24 mouse cellular contexts compared by ENCODE assay signal in the genomic region with DNA sequence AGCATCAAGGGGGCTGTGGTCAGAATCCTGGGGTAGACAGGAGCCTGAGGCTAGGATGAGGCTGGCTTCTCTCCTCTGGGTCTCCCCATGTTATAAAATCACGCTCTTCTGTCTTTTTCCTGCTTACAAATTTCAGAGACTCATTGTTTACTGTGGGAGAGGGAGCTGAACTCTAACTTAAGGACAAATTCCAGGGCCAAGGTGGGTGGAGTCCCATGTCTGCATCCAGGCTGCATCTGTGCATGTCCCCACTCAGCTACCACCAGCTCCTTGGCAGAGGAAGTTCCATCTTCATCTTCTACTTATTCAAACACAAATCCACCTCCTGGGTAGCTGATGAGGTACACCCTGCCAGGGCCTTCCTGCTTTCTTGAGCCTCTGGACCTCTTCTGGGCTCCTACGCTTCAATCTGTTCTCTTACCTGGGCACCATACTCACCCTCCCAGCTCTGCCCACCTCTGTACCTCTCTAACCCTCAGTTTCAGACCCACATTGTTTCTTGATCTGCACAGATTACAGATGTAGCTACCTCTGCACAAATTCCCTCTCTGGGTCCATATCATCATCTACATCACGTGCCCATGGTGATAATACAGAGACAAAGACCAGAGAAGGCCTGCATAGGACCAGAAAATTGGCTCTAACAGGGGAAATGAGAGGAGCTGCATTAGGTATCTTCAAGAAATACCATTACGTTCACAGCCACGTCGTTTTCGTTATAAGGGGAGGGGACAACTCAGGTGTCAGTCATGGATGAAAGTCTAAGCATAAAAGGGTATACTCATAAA. TPM values are rescaled to one million over a fixed set of nuclear protein-coding genes. Genes with fewer than 3 reads are reported as not detected.
DNase-seq lines count a peak whose midpoint lies in the region; ATAC-seq and TF ChIP-seq lines count a peak whose summit lies in the region.
"Had no signal": no experiment of that assay in that cellular context is flagged by ENCODE, and none has a peak within 500 bp of the region (broad histone marks: within the 10 kb centered on the region; RNA-seq: fewer than 3 reads in every experiment).

No protein-coding gene starts in this region.

- peaks cover 74% of the 10 kb centered on the region for H3K79me2 ChIP-seq in liver, adult 2 months (ENCODE audit: control insufficient read depth, insufficient read depth, low read length)

- H3K27ac ChIP-seq in forebrain, embryonic 13.5 days, result no peak overlapping the region
- no peak overlapping the region for H3K27ac ChIP-seq in forebrain, embryonic 11.5 days (ENCODE audit: low read depth, low read length)
- 0 out of 2 replicates have a peak overlapping the region, but pooled peaks have one; percentile 14 for H3K27ac ChIP-seq in layer of hippocampus, adult 2 months
- H3K27ac ChIP-seq in liver, adult 2 months (replicated peaks; ENCODE audit: insufficient read depth, low read depth, low read length), result 0 out of 2 replicates have a peak overlapping the region, but pooled peaks have one; percentile 13
- peak overlapping the region; percentile 98 for H3K27ac ChIP-seq in liver, embryonic 16.5 days (ENCODE audit: low read length)
- H3K27ac ChIP-seq in thymus, adult 2 months (ENCODE audit: control insufficient read depth, insufficient read depth, low read length), result no peak overlapping the region
- H3K27ac ChIP-seq: embryonic facial prominence, embryonic 10.5 days; heart, embryonic 15.5 days; neural tube, embryonic 13.5 days had no signal

- H3K9me3 ChIP-seq in forebrain, embryonic 13.5 days (replicated peaks), result no peaks in the 10 kb centered on the region
- H3K9me3 ChIP-seq in forebrain, embryonic 11.5 days (ENCODE audit: control insufficient read depth, low read length), result no peaks in the 10 kb centered on the region
- no peaks in the 10 kb centered on the region for H3K9me3 ChIP-seq in liver, embryonic 16.5 days (replicated peaks; ENCODE audit: control insufficient read depth, low read length)
- H3K9me3 ChIP-seq: embryonic facial prominence, embryonic 10.5 days; heart, embryonic 15.5 days; neural tube, embryonic 13.5 days had no signal

- no peak for DNase-seq in forebrain, embryonic 11.5 days (ENCODE audit: low spot score)
- no peak for DNase-seq in layer of hippocampus, adult 2 months (ENCODE audit: low spot score in 2 of 2)
- no peak for DNase-seq in layer of hippocampus, adult 9-11 months
- DNase-seq in liver, adult 2 months (ENCODE audit: extremely low read depth, low read depth, low spot score), result peak; percentile 71
- DNase-seq in thymus, adult 2 months, result no peak
- DNase-seq: adrenal gland, postnatal 36 days; cerebellum, adult 9-11 months; left cerebral cortex, postnatal 4 days; lung, adult 18-20 months; retina, postnatal 1 day; right cerebral cortex, postnatal 25 days; spleen, adult 18-20 months; thymus, postnatal 14 days had no signal

- H3K27me3 ChIP-seq in forebrain, embryonic 13.5 days, result no peaks in the 10 kb centered on the region
- H3K27me3 ChIP-seq in forebrain, embryonic 11.5 days (ENCODE audit: control insufficient read depth, insufficient read depth, low read length), result no peaks in the 10 kb centered on the region
- no peaks in the 10 kb centered on the region for H3K27me3 ChIP-seq in liver, adult 2 months (ENCODE audit: control insufficient read depth, insufficient read depth, low read length)
- no peaks in the 10 kb centered on the region for H3K27me3 ChIP-seq in liver, embryonic 16.5 days (ENCODE audit: control insufficient read depth, insufficient read depth, low read depth, low read length)
- H3K27me3 ChIP-seq in thymus, adult 2 months (ENCODE audit: control insufficient read depth, insufficient read depth, low read length), result no peaks in the 10 kb centered on the region
- H3K27me3 ChIP-seq: heart, embryonic 15.5 days; neural tube, embryonic 13.5 days had no signal

- H3K36me3 ChIP-seq in forebrain, embryonic 13.5 days (ENCODE audit: poor library complexity, severe bottlenecking), result 0 out of 2 replicates have a peak, but pooled peaks cover 3% of the 10 kb centered on the region
- no peaks in the 10 kb centered on the region for H3K36me3 ChIP-seq in forebrain, embryonic 11.5 days (ENCODE audit: control insufficient read depth, insufficient read depth, low read length)
- H3K36me3 ChIP-seq in liver, adult 2 months (ENCODE audit: control insufficient read depth, insufficient read depth, low read length), result no peaks in the 10 kb centered on the region
- no peaks in the 10 kb centered on the region; the same call in 1 of the 2 replicates for H3K36me3 ChIP-seq in liver, embryonic 16.5 days (ENCODE audit: control insufficient read depth, insufficient read depth)
- H3K36me3 ChIP-seq in thymus, adult 2 months (ENCODE audit: control insufficient read depth, insufficient read depth, low read length), result no peaks in the 10 kb centered on the region
- H3K36me3 ChIP-seq: embryonic facial prominence, embryonic 10.5 days; heart, embryonic 15.5 days had no signal

- WGBS in forebrain, embryonic 13.5 days, result 93% methylated on average over 7 of the region's 7 CpGs
- 96% methylated on average over 7 of the region's 7 CpGs for WGBS in forebrain, embryonic 11.5 days
- WGBS in liver, adult 2 months, result 79% methylated on average over 7 of the region's 7 CpGs
- WGBS in liver, embryonic 16.5 days (ENCODE audit: insufficient replicate concordance), result 77% methylated on average over 7 of the region's 7 CpGs
- whole genome bisulfite sequencing in thymus, adult 2 months, result 92% methylated on average over 7 of the region's 7 CpGs

- no peak overlapping the region for H3K4me2 ChIP-seq in forebrain, embryonic 13.5 days
- no peak overlapping the region for H3K4me2 ChIP-seq in forebrain, embryonic 11.5 days (ENCODE audit: low read depth, low read length, severe bottlenecking)
- peak overlapping the region; percentile 69 for H3K4me2 ChIP-seq in liver, embryonic 16.5 days (ENCODE audit: low read depth, low read length)
- H3K4me2 ChIP-seq: neural tube, embryonic 13.5 days had no signal

- H3K9ac ChIP-seq in forebrain, embryonic 13.5 days, result 0 out of 2 replicates have a peak overlapping the region, but pooled peaks have one; percentile 16
- H3K9ac ChIP-seq in forebrain, embryonic 11.5 days (ENCODE audit: low read length), result no peak overlapping the region
- no peak overlapping the region for H3K9ac ChIP-seq in liver, adult 2 months (ENCODE audit: low read depth, low read length)
- H3K9ac ChIP-seq in liver, embryonic 16.5 days (ENCODE audit: low read depth, low read length), result peak overlapping the region; percentile 65
- H3K9ac ChIP-seq: heart, embryonic 15.5 days; neural tube, embryonic 13.5 days had no signal

- no peak for TF ChIP-seq POLR2A in liver, adult 2 months (IDR thresholded peaks at IDR 0.05; ENCODE audit: extremely low read depth, insufficient read depth, low read length)
- no peak for TF ChIP-seq POLR2A in thymus, adult 2 months (IDR thresholded peaks at IDR 0.05; ENCODE audit: control insufficient read depth, extremely low read depth, insufficient read depth, low read length, poor library complexity)

- no peak overlapping the region for H3K4me3 ChIP-seq in forebrain, embryonic 13.5 days
- H3K4me3 ChIP-seq in forebrain, embryonic 11.5 days (ENCODE audit: low read depth, low read length), result no peak overlapping the region
- no peak overlapping the region for H3K4me3 ChIP-seq in layer of hippocampus, adult 2 months
- no peak overlapping the region for H3K4me3 ChIP-seq in liver, adult 2 months (ENCODE audit: insufficient read depth, low read depth, low read length)
- peak overlapping the region; percentile 40; the same call in 1 of the 2 replicates for H3K4me3 ChIP-seq in liver, embryonic 16.5 days (ENCODE audit: low read depth, low read length)
- no peak overlapping the region for H3K4me3 ChIP-seq in thymus, adult 2 months (ENCODE audit: control insufficient read depth, insufficient read depth, low read length)
- H3K4me3 ChIP-seq: embryonic facial prominence, embryonic 10.5 days; heart, embryonic 15.5 days; myocyte; neural tube, embryonic 13.5 days had no signal

- ATAC-seq in forebrain, embryonic 13.5 days, result no peak
- no peak for ATAC-seq in forebrain, embryonic 11.5 days (replicated peaks; ENCODE audit: low FRiP score)
- ATAC-seq in liver, embryonic 16.5 days (ENCODE audit: low read depth), result no peak
- ATAC-seq: CD4-positive, CD25-positive, alpha-beta regulatory T cell, adult 4 months; forebrain, embryonic 14.5 days; intestine, postnatal 0 days; midbrain, embryonic 16.5 days had no signal

- no peak for TF ChIP-seq CTCF in layer of hippocampus, adult 2 months (conservative IDR thresholded peaks at IDR 0.05)
- no peak for TF ChIP-seq CTCF in liver, adult 2 months (IDR thresholded peaks at IDR 0.05; ENCODE audit: low read depth, low read length)
- TF ChIP-seq CTCF in thymus, adult 2 months (IDR thresholded peaks at IDR 0.05; ENCODE audit: borderline replicate concordance, control insufficient read depth, extremely low read depth, insufficient read depth, low read length, poor library complexity), result no peak

- H3K4me1 ChIP-seq in forebrain, embryonic 13.5 days, result peaks cover 3% of the 10 kb centered on the region; the same call in 1 of the 2 replicates
- no peaks in the 10 kb centered on the region for H3K4me1 ChIP-seq in forebrain, embryonic 11.5 days (replicated peaks; ENCODE audit: control insufficient read depth, insufficient read depth, low read length)
- H3K4me1 ChIP-seq in liver, adult 2 months (ENCODE audit: control insufficient read depth, insufficient read depth, low read length), result peaks cover 25% of the 10 kb centered on the region
- H3K4me1 ChIP-seq in liver, embryonic 16.5 days (ENCODE audit: control insufficient read depth, low read depth, low read length), result peaks cover 94% of the 10 kb centered on the region
- no peaks in the 10 kb centered on the region for H3K4me1 ChIP-seq in thymus, adult 2 months (replicated peaks; ENCODE audit: control insufficient read depth, insufficient read depth, low read length)

RNA-seq across cellular contexts. Expression of a gene that starts 13.4 kb away (rescaled TPM):
- polyA plus RNA-seq in forebrain, embryonic 13.5 days (2015; fragmentation: Nextera tagmentation; extraction: Ambion mirVana), result 10.2 and 11.7 TPM in 2 replicates
- 16.9 and 18.5 TPM in 2 replicates for polyA plus RNA-seq in forebrain, embryonic 11.5 days (2014; fragmentation: Nextera tagmentation; extraction: Ambion mirVana)
- 10 to 100 TPM; 31.6 to 34.8 TPM for total RNA-seq in layer of hippocampus, adult 2 months (2021)
- total RNA-seq in liver, adult 2 months (2014; rRNA removed), result 31.6 and 43.8 TPM in 2 replicates
- polyA plus RNA-seq in liver, adult 2 months (2012; rRNA removed), result 50.6 and 53.2 TPM in 2 replicates
- 6.7 and 8.2 TPM in 2 replicates for polyA plus RNA-seq in liver, embryonic 16.5 days (2015; fragmentation: Nextera tagmentation; extraction: Ambion mirVana)
- 9.4 and 12.7 TPM in 2 replicates for polyA plus RNA-seq in thymus, adult 2 months (2012; rRNA removed)
- total RNA-seq: granulocyte monocyte progenitor cell, adult 5-6 weeks had no signal

Comparison
In these comparisons a context has a peak if more than half of its experiments do, and no peak if none do; other contexts are left out.
1. H3K9ac ChIP-seq: peak in forebrain, embryonic 13.5 days (single experiment) and liver, embryonic 16.5 days (single experiment); none in forebrain, embryonic 11.5 days (single experiment) and liver, adult 2 months (single experiment).
2. H3K27ac ChIP-seq: peak in layer of hippocampus, adult 2 months (single experiment), liver, adult 2 months (single experiment) and liver, embryonic 16.5 days (single experiment); none in forebrain, embryonic 13.5 days (single experiment), forebrain, embryonic 11.5 days (single experiment) and thymus, adult 2 months (single experiment).